Mouse (Mus musculus): ENCODE results near the gene Tnfaip8l1. TPM values are rescaled to one million over a fixed set of nuclear protein-coding genes. Genes with fewer than 3 reads are reported as not detected.

Gene Tnfaip8l1
- total and polyA plus RNA-seq, 3 experiments = 1.1 to 3.2 (median 2.0) TPM

GRCm38 (mm10) chr17:56201642-56202041 is 39.4 kb downstream of the Tnfaip8l1 start:
- H3K36me3 ChIP-seq (replicated peaks) = peaks cover 91% of the 10 kb centered on the region

GRCm38 (mm10) chr17:56202476-56202875 is 40.2 kb downstream of the Tnfaip8l1 start:
- H3K9me3 ChIP-seq (replicated peaks) = no peaks in the 10 kb centered on the region
- ATAC-seq (ENCODE audit: extremely low read depth, insufficient number of reproducible peaks, low FRiP score, poor library complexity, severe bottlenecking) (no peak), DNase-seq (ENCODE audit: low spot score) (no peak)
- TF ChIP-seq CTCF (IDR thresholded peaks at IDR 0.05; ENCODE audit: low read depth, low read length) = no peak
- TF ChIP-seq TAL1 (conservative IDR thresholded peaks at IDR 0.05; ENCODE audit: low read depth, low read length) = no peak
- no peak for TF ChIP-seq GATA2 (IDR thresholded peaks at IDR 0.05; ENCODE audit: borderline replicate concordance, low read depth, low read length)
- TF ChIP-seq GATA1 (IDR thresholded peaks at IDR 0.05; ENCODE audit: borderline replicate concordance, low read length) = no peak
- TF ChIP-seq POLR2AphosphoS5 (IDR thresholded peaks at IDR 0.05; ENCODE audit: insufficient replicate concordance, low read depth, low read length) = no peak
- H3K4me3 ChIP-seq (ENCODE audit: low read depth, low read length) = no peak overlapping the region
- H3K4me1 ChIP-seq (ENCODE audit: insufficient read depth, low read depth, low read length) = no peaks in the 10 kb centered on the region; the same call in 1 of the 2 replicates
- peaks cover 91% of the 10 kb centered on the region for H3K36me3 ChIP-seq (replicated peaks)
- no peaks in the 10 kb centered on the region for H3K27me3 ChIP-seq (ENCODE audit: insufficient read depth, low read length)

More at GRCm38 (mm10) chr17:56201642-56202041, 39.4 kb downstream of the Tnfaip8l1 start:
- ATAC-seq (ENCODE audit: extremely low read depth, insufficient number of reproducible peaks, low FRiP score, poor library complexity, severe bottlenecking) (no peak), DNase-seq (ENCODE audit: low spot score) (no peak)
- no peaks in the 10 kb centered on the region for H3K27me3 ChIP-seq (ENCODE audit: insufficient read depth, low read length)
- no peaks in the 10 kb centered on the region; the same call in 1 of the 2 replicates for H3K4me1 ChIP-seq (ENCODE audit: insufficient read depth, low read depth, low read length)
- H3K9me3 ChIP-seq (replicated peaks) = no peaks in the 10 kb centered on the region
- no peak overlapping the region for H3K4me3 ChIP-seq (ENCODE audit: low read depth, low read length)
- no peak for TF ChIP-seq POLR2AphosphoS5 (IDR thresholded peaks at IDR 0.05; ENCODE audit: insufficient replicate concordance, low read depth, low read length)
- TF ChIP-seq CTCF (IDR thresholded peaks at IDR 0.05; ENCODE audit: low read depth, low read length) = no peak
- no peak for TF ChIP-seq GATA2 (IDR thresholded peaks at IDR 0.05; ENCODE audit: borderline replicate concordance, low read depth, low read length)
- TF ChIP-seq TAL1 (conservative IDR thresholded peaks at IDR 0.05; ENCODE audit: low read depth, low read length) = no peak
- no peak for TF ChIP-seq GATA1 (IDR thresholded peaks at IDR 0.05; ENCODE audit: borderline replicate concordance, low read length)

- no peak for TF ChIP-seq POLR2AphosphoS5 (IDR thresholded peaks at IDR 0.05; ENCODE audit: insufficient replicate concordance, low read depth, low read length)
- TF ChIP-seq CTCF (IDR thresholded peaks at IDR 0.05; ENCODE audit: low read depth, low read length) = no peak
- no peak for TF ChIP-seq GATA2 (IDR thresholded peaks at IDR 0.05; ENCODE audit: borderline replicate concordance, low read depth, low read length)
- TF ChIP-seq TAL1 (conservative IDR thresholded peaks at IDR 0.05; ENCODE audit: low read depth, low read length) = no peak
- no peak for TF ChIP-seq GATA1 (IDR thresholded peaks at IDR 0.05; ENCODE audit: borderline replicate concordance, low read length)
- no peaks in the 10 kb centered on the region; the same call in 1 of the 2 replicates for H3K4me1 ChIP-seq (ENCODE audit: insufficient read depth, low read depth, low read length)
- H3K9me3 ChIP-seq (replicated peaks) = no peaks in the 10 kb centered on the region
- ATAC-seq (ENCODE audit: extremely low read depth, insufficient number of reproducible peaks, low FRiP score, poor library complexity, severe bottlenecking) = no peak
- H3K36me3 ChIP-seq (replicated peaks) = peaks cover 91% of the 10 kb centered on the region
- no peak overlapping the region for H3K4me3 ChIP-seq (ENCODE audit: low read depth, low read length)
- no peaks in the 10 kb centered on the region for H3K27me3 ChIP-seq (ENCODE audit: insufficient read depth, low read length)
- DNase-seq (ENCODE audit: low spot score) = no peak
These were observed 41.5 kb downstream of the Tnfaip8l1 start for GRCm38 (mm10) chr17:56203729-56204128.

- peaks cover 99% of the 10 kb centered on the region for H3K36me3 ChIP-seq (replicated peaks)
- DNase-seq (ENCODE audit: low spot score) (no peak), ATAC-seq (ENCODE audit: extremely low read depth, insufficient number of reproducible peaks, low FRiP score, poor library complexity, severe bottlenecking) (no peak)
- no peak for TF ChIP-seq GATA1 (IDR thresholded peaks at IDR 0.05; ENCODE audit: borderline replicate concordance, low read length)
- TF ChIP-seq POLR2AphosphoS5 (IDR thresholded peaks at IDR 0.05; ENCODE audit: insufficient replicate concordance, low read depth, low read length) = no peak
- no peak for TF ChIP-seq GATA2 (IDR thresholded peaks at IDR 0.05; ENCODE audit: borderline replicate concordance, low read depth, low read length)
- no peak for TF ChIP-seq CTCF (IDR thresholded peaks at IDR 0.05; ENCODE audit: low read depth, low read length)
- no peak for TF ChIP-seq TAL1 (conservative IDR thresholded peaks at IDR 0.05; ENCODE audit: low read depth, low read length)
- H3K4me1 ChIP-seq (ENCODE audit: insufficient read depth, low read depth, low read length) = no peaks in the 10 kb centered on the region; the same call in 1 of the 2 replicates
- H3K4me3 ChIP-seq (ENCODE audit: low read depth, low read length) = no peak overlapping the region
- no peaks in the 10 kb centered on the region for H3K9me3 ChIP-seq (replicated peaks)
- no peaks in the 10 kb centered on the region for H3K27me3 ChIP-seq (ENCODE audit: insufficient read depth, low read length)
These were observed 44.1 kb downstream of the Tnfaip8l1 start for GRCm38 (mm10) chr17:56206276-56206884.

- Histone ChIP-seq H3K4me1 (ENCODE audit: insufficient read depth, low read depth, low read length) (no peaks in the 10 kb centered on the region), H3K4me3 (ENCODE audit: low read depth, low read length) (no peak overlapping the region), H3K9me3 (replicated peaks) (no peaks in the 10 kb centered on the region), H3K36me3 (replicated peaks) (peaks cover 100% of the 10 kb centered on the region), H3K27me3 (ENCODE audit: insufficient read depth, low read length) (no peaks in the 10 kb centered on the region)
- TF ChIP-seq POLR2AphosphoS5 (IDR thresholded peaks at IDR 0.05; ENCODE audit: insufficient replicate concordance, low read depth, low read length) (no peak), GATA1 (IDR thresholded peaks at IDR 0.05; ENCODE audit: borderline replicate concordance, low read length) (no peak), TAL1 (conservative IDR thresholded peaks at IDR 0.05; ENCODE audit: low read depth, low read length) (no peak), CTCF (IDR thresholded peaks at IDR 0.05; ENCODE audit: low read depth, low read length) (no peak), GATA2 (IDR thresholded peaks at IDR 0.05; ENCODE audit: borderline replicate concordance, low read depth, low read length) (no peak)
- DNase-seq (ENCODE audit: low spot score) = no peak
- ATAC-seq (ENCODE audit: extremely low read depth, insufficient number of reproducible peaks, low FRiP score, poor library complexity, severe bottlenecking) = no peak
These were observed 44.9 kb downstream of the Tnfaip8l1 start for GRCm38 (mm10) chr17:56206986-56207674.

- Histone ChIP-seq H3K4me1 (ENCODE audit: insufficient read depth, low read depth, low read length) (peaks cover 1% of the 10 kb centered on the region; the same call in 1 of the 2 replicates), H3K4me3 (ENCODE audit: low read depth, low read length) (no peak overlapping the region), H3K27me3 (ENCODE audit: insufficient read depth, low read length) (no peaks in the 10 kb centered on the region), H3K9me3 (replicated peaks) (no peaks in the 10 kb centered on the region), H3K36me3 (replicated peaks) (peaks cover 100% of the 10 kb centered on the region)
- TF ChIP-seq POLR2AphosphoS5 (IDR thresholded peaks at IDR 0.05; ENCODE audit: insufficient replicate concordance, low read depth, low read length) (no peak), GATA1 (IDR thresholded peaks at IDR 0.05; ENCODE audit: borderline replicate concordance, low read length) (no peak), GATA2 (IDR thresholded peaks at IDR 0.05; ENCODE audit: borderline replicate concordance, low read depth, low read length) (no peak)
- no peak for ATAC-seq (ENCODE audit: extremely low read depth, insufficient number of reproducible peaks, low FRiP score, poor library complexity, severe bottlenecking)
- DNase-seq (ENCODE audit: low spot score) = no peak
These were observed 45.8 kb downstream of the Tnfaip8l1 start for GRCm38 (mm10) chr17:56207963-56208530.

Data from G1E (cell line).